Mouse (Mus musculus): ENCODE measurements at regions not wholly inside any gene's neighbourhood (a gene's known extent, or its start where the extent isn't known, plus 50 kb on each side); places are given as distances from the start of the nearest gene placed in this dataset.

DNA sequence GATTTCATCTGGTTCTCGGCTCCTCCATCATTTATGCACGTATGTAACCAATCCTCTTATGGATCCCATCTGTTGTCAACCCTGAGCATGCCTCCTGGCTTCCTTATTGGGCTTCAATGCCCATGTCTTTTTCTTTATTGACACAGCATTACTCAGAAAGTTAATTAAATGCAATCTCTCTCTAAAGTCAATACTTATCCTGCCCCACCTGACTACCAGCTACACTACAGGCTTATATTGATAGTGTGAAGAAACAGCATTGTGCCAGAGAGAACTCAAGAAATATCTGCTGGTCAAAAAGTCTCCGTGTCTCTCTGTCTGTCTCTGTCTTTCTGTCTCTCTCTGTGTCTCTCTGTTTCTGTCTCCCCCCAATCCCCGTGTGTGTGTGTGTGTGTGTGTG lies 194.7 kb upstream of the Rfx3 start:
- Histone ChIP-seq H3K36me3 (ENCODE audit: control insufficient read depth, insufficient read depth, low read length) (no peaks in the 10 kb centered on the region), H3K4me3 (ENCODE audit: insufficient read depth, low read depth, low read length) (no peak overlapping the region), H3K27me3 (replicated peaks; ENCODE audit: control insufficient read depth, insufficient read depth, low read length) (no peaks in the 10 kb centered on the region), H3K4me1 (ENCODE audit: control insufficient read depth, insufficient read depth, low read length) (no peaks in the 10 kb centered on the region), H3K27ac (ENCODE audit: insufficient read depth, low read depth, low read length) (no peak overlapping the region)
- 84% methylated on average over 4 of the region's 4 CpGs for WGBS
- TF ChIP-seq CTCF (conservative IDR thresholded peaks at IDR 0.05; ENCODE audit: insufficient read depth, insufficient read length, low read depth, low read length) (no peak), POLR2A (IDR thresholded peaks at IDR 0.05; ENCODE audit: low read depth, low read length) (no peak)
- no peak for DNase-seq

- WGBS = 64% methylated on average over 3 of the region's 3 CpGs
- H3K4me3 ChIP-seq (ENCODE audit: insufficient read depth, low read depth, low read length) = no peak overlapping the region
- H3K4me1 ChIP-seq (ENCODE audit: control insufficient read depth, insufficient read depth, low read length) = peaks cover 3% of the 10 kb centered on the region; the same call in 1 of the 2 replicates
- H3K36me3 ChIP-seq (ENCODE audit: control insufficient read depth, insufficient read depth, low read length) = no peaks in the 10 kb centered on the region
- no peaks in the 10 kb centered on the region for H3K27me3 ChIP-seq (replicated peaks; ENCODE audit: control insufficient read depth, insufficient read depth, low read length)
- no peak for DNase-seq
- no peak overlapping the region for H3K27ac ChIP-seq (ENCODE audit: insufficient read depth, low read depth, low read length)
- TF ChIP-seq POLR2A (IDR thresholded peaks at IDR 0.05; ENCODE audit: low read depth, low read length) (no peak), CTCF (conservative IDR thresholded peaks at IDR 0.05; ENCODE audit: insufficient read depth, insufficient read length, low read depth, low read length) (no peak)
Measured at GRCm38 (mm10) chr19:28203719-28204118, 192.8 kb upstream of the Rfx3 start.

- H3K36me3 ChIP-seq (ENCODE audit: control insufficient read depth, insufficient read depth, low read length) = no peaks in the 10 kb centered on the region
- H3K4me1 ChIP-seq (ENCODE audit: control insufficient read depth, insufficient read depth, low read length) = peaks cover 3% of the 10 kb centered on the region; the same call in 1 of the 2 replicates
- 40% methylated on average over 8 of the region's 8 CpGs for WGBS
- H3K27ac ChIP-seq (ENCODE audit: insufficient read depth, low read depth, low read length) = no peak overlapping the region
- H3K4me3 ChIP-seq (ENCODE audit: insufficient read depth, low read depth, low read length) = no peak overlapping the region
- TF ChIP-seq POLR2A (IDR thresholded peaks at IDR 0.05; ENCODE audit: low read depth, low read length) = no peak
- TF ChIP-seq CTCF (conservative IDR thresholded peaks at IDR 0.05; ENCODE audit: insufficient read depth, insufficient read length, low read depth, low read length) = no peak
- H3K27me3 ChIP-seq (replicated peaks; ENCODE audit: control insufficient read depth, insufficient read depth, low read length) = no peaks in the 10 kb centered on the region
- DNase-seq = peak; percentile 46
Measured at GRCm38 (mm10) chr19:28199385-28199784, 188.4 kb upstream of the Rfx3 start.

- Histone ChIP-seq H3K4me3 (ENCODE audit: insufficient read depth, low read depth, low read length) (no peak overlapping the region), H3K27me3 (replicated peaks; ENCODE audit: control insufficient read depth, insufficient read depth, low read length) (no peaks in the 10 kb centered on the region), H3K27ac (ENCODE audit: insufficient read depth, low read depth, low read length) (no peak overlapping the region), H3K36me3 (ENCODE audit: control insufficient read depth, insufficient read depth, low read length) (no peaks in the 10 kb centered on the region), H3K4me1 (ENCODE audit: control insufficient read depth, insufficient read depth, low read length) (peaks cover 14% of the 10 kb centered on the region)
- peak; percentile 61 for DNase-seq
- no peak for TF ChIP-seq CTCF (conservative IDR thresholded peaks at IDR 0.05; ENCODE audit: insufficient read depth, insufficient read length, low read depth, low read length)
- TF ChIP-seq POLR2A (IDR thresholded peaks at IDR 0.05; ENCODE audit: low read depth, low read length) = no peak
- 68% methylated on average over 5 of the region's 5 CpGs for WGBS
Measured at GRCm38 (mm10) chr19:28196881-28197280, 185.9 kb upstream of the Rfx3 start.

DNA sequence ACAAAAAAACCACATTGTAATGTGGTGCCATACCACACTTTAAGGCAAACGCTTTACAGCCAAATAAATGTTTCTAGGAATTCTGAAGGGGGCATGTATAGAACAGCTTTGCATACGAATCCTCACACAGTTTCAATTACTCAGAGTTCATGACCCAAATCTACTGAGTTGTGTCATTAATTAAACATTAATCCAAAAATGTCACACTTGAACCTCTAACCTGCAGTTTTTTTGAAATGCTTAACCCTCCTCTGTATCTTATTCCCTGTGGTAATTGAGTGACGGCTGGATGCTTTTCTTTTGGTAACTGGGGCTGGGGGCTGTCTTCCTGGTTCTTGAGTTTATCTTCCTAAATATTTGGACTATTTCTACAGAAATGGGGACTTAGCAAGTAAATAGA lies 181.3 kb upstream of the Rfx3 start:
- TF ChIP-seq POLR2A (IDR thresholded peaks at IDR 0.05; ENCODE audit: low read depth, low read length) = no peak
- no peak for TF ChIP-seq CTCF (conservative IDR thresholded peaks at IDR 0.05; ENCODE audit: insufficient read depth, insufficient read length, low read depth, low read length)
- Histone ChIP-seq H3K27me3 (replicated peaks; ENCODE audit: control insufficient read depth, insufficient read depth, low read length) (no peaks in the 10 kb centered on the region; the same call in 1 of the 2 replicates), H3K36me3 (ENCODE audit: control insufficient read depth, insufficient read depth, low read length) (no peaks in the 10 kb centered on the region), H3K27ac (ENCODE audit: insufficient read depth, low read depth, low read length) (peak overlapping the region; percentile 96), H3K4me3 (ENCODE audit: insufficient read depth, low read depth, low read length) (no peak overlapping the region), H3K4me1 (ENCODE audit: control insufficient read depth, insufficient read depth, low read length) (peaks cover 16% of the 10 kb centered on the region)
- 37% methylated on average over 3 of the region's 3 CpGs for WGBS
- peak; percentile 60 for DNase-seq

DNA sequence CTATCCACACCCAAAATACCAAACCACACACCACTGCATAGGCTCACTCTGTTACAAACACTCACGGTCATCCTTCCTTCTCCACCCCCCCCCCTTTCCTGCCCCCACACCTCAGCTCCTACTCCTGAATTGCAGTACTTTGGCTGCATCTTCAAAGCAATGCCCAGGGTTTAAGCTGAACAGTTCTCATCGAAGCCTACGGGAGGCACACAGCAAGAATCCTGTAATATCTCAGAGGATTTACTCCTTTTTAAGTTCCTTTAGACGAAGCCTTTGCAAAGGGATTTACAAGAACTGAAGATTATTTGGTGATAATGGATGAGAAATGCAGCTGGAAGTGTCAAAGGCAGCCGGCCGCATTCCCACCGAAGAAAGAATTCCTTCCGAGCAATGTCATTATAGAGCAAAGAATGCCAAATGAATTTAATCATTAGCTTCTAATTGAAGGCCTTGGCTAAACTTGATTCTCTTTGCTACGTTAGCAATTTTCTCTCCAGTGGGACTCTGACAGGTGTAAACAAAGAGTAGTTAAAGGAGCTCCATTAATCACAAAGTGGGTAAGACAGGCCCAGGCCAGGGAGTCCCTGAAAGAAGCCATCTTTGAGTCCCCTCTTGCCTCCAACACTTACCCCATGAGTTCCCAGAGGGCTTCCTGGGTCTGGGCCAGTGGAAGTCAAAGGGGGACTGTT lies 180.6 kb upstream of the Rfx3 start:
- WGBS = 18% methylated on average over 9 of the region's 9 CpGs
- peak; percentile 77 for DNase-seq
- H3K4me3 ChIP-seq (ENCODE audit: insufficient read depth, low read depth, low read length) = no peak overlapping the region
- no peaks in the 10 kb centered on the region for H3K36me3 ChIP-seq (ENCODE audit: control insufficient read depth, insufficient read depth, low read length)
- no peak for TF ChIP-seq POLR2A (IDR thresholded peaks at IDR 0.05; ENCODE audit: low read depth, low read length)
- no peak for TF ChIP-seq CTCF (conservative IDR thresholded peaks at IDR 0.05; ENCODE audit: insufficient read depth, insufficient read length, low read depth, low read length)
- H3K27me3 ChIP-seq (replicated peaks; ENCODE audit: control insufficient read depth, insufficient read depth, low read length) = no peaks in the 10 kb centered on the region; the same call in 1 of the 2 replicates
- H3K4me1 ChIP-seq (ENCODE audit: control insufficient read depth, insufficient read depth, low read length) = peaks cover 16% of the 10 kb centered on the region
- H3K27ac ChIP-seq (ENCODE audit: insufficient read depth, low read depth, low read length) = peak overlapping the region; percentile 96

DNA sequence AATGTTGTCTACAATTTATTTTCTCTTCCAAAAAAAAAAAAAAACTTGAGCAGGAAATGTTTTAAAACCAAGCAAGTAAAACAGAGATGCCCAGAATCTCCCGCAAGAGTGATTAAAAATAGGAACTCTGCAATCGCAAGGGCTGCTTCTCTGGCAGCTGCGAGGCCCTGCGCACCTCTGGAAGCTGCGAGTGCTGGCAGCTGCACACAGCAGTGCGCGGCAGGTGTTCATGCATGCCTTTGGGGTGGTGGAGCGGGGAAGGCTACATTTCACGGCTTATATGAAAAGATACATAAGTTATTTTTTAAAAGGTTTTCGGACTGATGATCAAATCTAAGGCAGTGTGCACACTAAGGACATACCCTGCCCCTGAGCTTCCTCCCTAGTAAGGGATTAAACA lies 179.3 kb upstream of the Rfx3 start:
- DNase-seq = peak; percentile 41
- no peak overlapping the region for H3K27ac ChIP-seq (ENCODE audit: insufficient read depth, low read depth, low read length)
- no peaks in the 10 kb centered on the region for H3K36me3 ChIP-seq (ENCODE audit: control insufficient read depth, insufficient read depth, low read length)
- TF ChIP-seq CTCF (conservative IDR thresholded peaks at IDR 0.05; ENCODE audit: insufficient read depth, insufficient read length, low read depth, low read length) (no peak), POLR2A (IDR thresholded peaks at IDR 0.05; ENCODE audit: low read depth, low read length) (no peak)
- H3K4me3 ChIP-seq (ENCODE audit: insufficient read depth, low read depth, low read length) = no peak overlapping the region
- H3K4me1 ChIP-seq (ENCODE audit: control insufficient read depth, insufficient read depth, low read length) = peaks cover 16% of the 10 kb centered on the region
- WGBS = 49% methylated on average over 10 of the region's 10 CpGs
- no peaks in the 10 kb centered on the region; the same call in 1 of the 2 replicates for H3K27me3 ChIP-seq (replicated peaks; ENCODE audit: control insufficient read depth, insufficient read depth, low read length)
